Mouse (Mus musculus): Measurements from ENCODE around the gene Grik4.

Gene Grik4

DNA sequence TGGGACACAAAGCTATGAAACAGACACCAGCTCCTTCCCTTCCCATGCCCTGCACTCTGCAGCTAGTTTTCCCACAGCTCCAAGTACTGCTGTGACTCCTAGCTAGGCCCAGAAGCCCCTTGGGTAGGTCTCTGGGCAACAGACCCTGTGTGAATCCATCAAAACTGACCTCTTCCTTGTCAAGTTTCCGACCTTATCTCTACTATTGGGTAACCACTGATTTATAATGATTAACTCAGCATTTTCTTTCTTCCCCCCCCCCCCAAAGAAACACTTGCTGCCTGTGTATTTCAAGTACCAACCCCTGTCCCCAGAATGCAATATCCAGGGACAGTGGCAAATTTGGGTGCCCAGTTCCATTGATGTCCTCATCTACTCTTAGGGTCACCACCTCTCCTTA is 437.3 kb downstream of the Grik4 start:
- DNase-seq (ENCODE audit: extremely low read depth, low read depth, low spot score): no peak

DNA sequence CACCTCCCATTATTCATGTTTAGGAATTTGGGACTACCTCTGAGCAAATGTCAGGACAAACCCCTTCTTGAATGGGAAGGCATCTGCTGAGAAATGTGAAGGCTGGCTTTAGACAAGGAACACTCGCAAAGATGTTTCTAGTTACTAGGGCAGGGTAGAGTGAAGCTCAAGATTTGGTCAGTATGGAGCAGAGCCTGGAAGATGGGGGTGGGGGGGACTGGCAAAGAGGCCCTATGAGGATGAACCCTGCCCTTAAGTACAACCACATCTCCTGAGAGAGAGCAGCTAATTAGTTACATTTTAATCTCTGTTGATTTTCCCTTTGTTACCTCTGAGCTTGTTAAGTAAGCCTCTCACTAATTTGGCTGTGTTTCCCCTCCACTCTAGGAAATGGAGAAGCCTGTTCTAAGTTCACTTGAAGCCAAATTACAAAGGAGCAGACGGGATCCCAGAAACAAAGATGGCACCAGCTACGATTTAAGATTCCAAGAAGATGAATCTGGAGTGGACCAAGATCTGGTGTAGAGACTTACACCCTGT is 439.3 kb downstream of the Grik4 start:
- DNase-seq (ENCODE audit: extremely low read depth, low read depth, low spot score): no peak

DNA sequence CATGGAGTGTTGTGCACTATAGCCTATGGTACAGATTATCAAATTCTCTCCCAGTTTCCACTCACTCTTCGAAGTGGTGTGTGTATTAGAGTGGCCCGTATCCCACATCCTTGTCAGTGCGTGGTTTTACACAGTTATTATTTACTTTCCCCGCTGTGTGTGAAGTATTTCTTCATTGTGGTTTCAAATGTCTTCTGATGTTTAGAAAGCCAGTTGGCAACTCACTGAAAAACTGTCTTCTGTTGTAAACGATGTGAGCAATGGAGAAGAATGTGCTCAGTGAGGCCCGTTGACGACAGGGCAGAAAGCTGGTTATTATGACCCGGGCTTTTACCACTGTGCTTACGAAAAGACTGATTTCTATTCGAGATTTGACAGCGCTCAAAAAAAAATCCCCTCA is 439.7 kb downstream of the Grik4 start:
- no peak for DNase-seq (ENCODE audit: extremely low read depth, low read depth, low spot score)

DNA sequence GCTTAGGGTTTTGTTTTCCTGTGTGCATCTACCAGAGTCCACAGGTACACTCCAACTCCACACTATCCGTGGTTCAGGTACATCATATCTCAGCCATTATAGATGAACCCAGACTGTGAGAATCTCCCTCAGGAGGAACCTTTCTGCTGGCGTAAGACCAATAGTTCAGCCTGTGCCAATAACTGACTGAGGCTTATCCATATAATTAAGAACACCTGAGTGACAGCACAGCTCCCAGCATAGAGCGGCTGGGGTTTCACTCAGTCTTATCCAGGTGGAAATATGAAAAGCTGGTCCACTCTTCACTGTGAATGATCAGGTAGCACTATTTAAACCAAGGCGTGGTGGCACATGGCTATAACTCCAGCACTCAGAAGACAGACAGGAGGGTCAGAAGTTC is 440.6 kb downstream of the Grik4 start:
- DNase-seq (ENCODE audit: extremely low read depth, low read depth, low spot score): no peak

DNA sequence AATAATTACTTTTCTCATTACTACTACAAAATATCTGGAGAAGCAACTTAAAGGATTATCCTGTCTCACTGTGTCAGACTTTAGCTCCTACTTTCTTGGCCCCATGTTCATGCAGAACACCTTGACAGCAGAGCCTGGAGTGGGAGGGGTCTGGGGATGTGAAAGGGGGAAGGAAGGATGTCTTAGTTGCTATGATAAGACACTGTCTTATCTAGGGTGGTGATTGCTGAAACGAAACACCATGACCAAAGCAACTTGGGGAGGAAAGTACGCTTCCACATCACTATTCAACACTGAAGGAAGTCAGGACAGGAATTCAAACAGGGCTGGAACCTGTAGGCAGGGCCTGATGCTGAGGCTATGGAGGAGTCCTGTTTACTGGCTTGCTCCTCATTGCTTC is 448.0 kb downstream of the Grik4 start:
- DNase-seq (ENCODE audit: extremely low read depth, low read depth, low spot score): no peak

DNA sequence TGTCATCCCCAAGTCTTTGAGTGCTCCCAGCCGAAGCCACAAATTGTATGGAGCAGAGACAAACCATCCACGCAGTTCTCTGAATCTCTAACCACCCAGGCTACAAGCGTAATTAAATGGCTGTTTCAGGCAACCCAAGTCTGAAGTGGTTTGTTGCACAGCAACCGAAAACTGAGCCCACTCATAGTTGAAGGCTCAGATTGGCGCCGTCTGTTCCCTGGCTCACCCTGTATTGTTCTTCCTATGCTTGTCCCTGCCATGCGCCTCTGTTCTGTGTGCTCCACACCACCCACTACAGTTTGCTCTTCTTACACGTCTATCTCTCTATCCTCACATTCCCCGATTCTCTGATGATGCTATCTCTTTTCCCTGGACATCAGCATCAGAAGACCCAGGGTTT is 452.5 kb downstream of the Grik4 start:
- DNase-seq (ENCODE audit: extremely low read depth, low read depth, low spot score): no peak

DNA sequence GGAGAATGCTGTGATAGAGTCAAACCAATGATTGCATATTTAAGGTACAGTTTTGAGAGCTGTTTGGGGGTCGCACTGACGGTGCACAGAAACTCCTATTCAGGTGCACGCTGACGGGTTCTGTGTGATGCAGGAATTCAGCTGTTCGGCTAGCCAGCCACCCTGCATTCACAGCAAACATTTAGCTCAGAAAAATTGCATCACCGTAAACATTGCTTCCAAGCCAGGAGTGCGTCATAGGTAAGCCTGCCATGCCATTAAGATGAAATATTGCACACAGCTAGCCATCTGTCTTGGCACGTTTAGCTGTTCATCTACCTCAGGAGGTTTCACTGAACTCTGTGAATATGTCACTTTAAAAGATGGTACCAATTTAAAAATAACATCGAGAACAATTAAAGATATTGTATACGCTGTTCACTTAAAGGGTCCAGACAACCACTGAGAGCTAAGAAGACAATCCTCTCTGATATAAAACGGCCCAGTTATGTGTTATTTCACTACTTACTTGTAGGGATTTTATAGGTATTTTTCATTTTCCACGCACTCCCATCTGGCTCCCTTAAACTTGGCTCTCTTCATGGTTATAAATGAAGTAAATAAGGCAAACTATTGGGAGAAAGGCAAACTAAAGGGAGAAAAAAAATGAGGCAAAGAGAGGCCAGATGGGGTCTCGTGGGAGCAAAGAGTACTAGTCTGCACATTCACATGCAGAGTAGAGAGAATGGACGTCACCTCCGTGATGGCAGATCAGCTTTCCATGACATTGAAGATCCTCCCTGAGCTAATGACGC is 453.5 kb downstream of the Grik4 start:
- DNase-seq (ENCODE audit: extremely low read depth, low read depth, low spot score): no peak

DNA sequence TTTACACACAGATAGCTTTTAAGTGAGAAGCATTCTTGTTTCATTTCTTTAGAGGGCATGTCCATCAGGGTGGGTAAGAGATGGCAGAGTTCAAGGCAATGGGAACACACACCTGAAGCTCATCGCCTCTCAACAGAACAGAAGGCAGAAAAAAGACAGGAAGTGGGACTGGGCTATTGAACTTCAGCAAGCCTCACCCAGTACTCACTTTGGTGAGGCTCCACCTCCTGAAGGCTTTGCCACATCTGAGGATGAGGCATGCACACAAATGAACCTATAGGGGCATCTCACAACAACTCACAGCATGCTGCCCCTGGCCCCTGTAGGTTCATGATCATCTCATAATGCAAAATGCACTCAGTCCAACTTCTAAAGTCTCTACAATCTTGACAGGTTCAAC is 456.2 kb downstream of the Grik4 start:
- no peak for DNase-seq (ENCODE audit: extremely low read depth, low read depth, low spot score)

DNA sequence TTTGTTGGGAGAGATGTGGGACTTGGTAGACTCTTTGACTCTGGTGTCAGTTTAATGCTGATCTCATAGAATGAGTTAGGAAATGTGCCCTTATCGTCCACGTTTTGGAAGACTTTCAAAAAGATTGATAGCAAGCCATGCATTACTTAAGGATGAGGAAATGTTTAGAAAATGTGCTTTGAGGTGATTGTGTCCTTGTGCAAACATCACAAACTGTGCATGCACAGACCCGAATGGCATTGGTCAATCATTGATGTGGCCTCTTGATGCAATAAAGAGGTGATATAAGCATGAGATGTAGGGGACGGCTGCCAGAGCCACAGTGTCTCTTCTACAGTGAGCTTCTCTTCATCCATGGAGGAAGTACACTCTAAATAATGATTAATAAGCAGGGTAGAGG is 457.4 kb downstream of the Grik4 start:
- no peak for DNase-seq (ENCODE audit: extremely low read depth, low read depth, low spot score)

DNA sequence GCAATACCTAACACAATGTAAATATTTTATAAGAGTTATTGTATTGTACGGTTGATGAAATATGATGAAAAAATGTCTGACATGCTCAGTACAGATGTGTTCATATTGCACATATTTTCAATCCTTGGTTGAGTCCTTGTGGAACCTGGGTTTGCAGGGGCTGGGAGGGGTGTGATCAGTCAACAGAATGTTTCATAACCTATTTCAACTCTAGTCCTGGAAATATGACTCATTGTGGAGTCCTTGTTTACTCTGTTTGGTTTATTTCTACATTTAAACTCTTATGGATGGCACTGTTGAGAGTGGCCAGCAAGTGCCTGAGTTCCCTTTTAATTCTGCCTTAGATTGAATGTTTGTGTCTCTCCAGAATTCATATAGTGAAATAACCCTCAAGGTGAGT is 459.6 kb downstream of the Grik4 start:
- DNase-seq (ENCODE audit: extremely low read depth, low read depth, low spot score): no peak

DNA sequence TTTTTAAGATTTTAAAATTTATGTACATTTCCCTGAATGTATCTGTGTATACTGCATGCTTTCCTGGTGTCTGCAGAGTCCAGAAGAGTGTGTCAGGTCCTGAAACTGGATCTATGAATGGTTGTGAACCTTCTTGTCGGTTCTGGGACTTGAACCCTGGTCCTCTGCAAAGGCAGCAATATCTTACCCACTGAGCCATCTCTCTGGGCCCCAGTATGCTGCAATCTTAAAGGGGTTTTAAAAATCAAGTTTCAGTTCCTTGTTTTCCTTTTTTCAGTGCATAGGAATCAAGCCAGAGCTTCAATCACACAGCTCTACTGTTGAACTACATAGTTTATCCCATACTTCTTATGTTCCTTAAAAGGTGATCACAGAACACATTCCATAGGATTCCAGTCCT is 461.3 kb downstream of the Grik4 start:
- DNase-seq (ENCODE audit: extremely low read depth, low read depth, low spot score): no peak

DNA sequence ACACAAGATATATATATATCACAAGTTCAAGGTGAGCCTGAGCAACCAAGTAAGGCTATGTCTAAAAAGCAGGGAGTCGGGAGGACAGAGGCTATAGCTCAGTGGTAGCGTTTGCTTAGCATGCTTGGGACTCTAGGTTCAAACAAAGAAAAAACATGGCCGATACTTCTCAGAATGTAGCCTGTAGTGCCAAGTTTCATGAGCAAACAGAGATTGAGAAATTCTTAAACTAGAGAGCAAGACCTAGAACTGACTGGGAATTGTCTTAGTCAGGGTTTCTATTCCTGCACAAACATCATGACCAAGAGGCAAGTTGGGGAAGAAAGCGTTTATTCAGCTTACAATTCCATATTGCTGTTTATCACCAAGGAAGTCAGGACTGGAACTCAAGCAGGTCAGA is 468.1 kb downstream of the Grik4 start:
- DNase-seq (ENCODE audit: extremely low read depth, low read depth, low spot score): no peak

DNA sequence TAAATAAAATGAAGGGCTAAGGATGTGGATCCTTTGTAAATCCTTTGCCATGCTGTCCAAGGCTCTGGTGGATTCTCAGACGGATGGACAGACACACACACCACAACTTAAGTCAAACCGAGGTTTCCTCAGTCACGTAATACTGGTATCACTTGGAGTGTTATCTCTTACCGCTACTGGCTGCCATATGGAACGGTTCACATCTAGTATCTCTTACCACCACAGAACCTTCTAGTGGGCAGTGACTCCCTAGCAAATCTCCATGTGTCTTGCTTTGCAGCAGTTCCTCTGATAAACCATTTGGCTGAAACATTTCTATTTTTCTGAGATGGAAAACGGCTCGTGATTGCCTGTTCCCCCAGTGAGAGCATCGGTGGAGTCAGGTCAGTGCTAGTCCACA is 470.0 kb downstream of the Grik4 start:
- DNase-seq (ENCODE audit: extremely low read depth, low read depth, low spot score): no peak

DNA sequence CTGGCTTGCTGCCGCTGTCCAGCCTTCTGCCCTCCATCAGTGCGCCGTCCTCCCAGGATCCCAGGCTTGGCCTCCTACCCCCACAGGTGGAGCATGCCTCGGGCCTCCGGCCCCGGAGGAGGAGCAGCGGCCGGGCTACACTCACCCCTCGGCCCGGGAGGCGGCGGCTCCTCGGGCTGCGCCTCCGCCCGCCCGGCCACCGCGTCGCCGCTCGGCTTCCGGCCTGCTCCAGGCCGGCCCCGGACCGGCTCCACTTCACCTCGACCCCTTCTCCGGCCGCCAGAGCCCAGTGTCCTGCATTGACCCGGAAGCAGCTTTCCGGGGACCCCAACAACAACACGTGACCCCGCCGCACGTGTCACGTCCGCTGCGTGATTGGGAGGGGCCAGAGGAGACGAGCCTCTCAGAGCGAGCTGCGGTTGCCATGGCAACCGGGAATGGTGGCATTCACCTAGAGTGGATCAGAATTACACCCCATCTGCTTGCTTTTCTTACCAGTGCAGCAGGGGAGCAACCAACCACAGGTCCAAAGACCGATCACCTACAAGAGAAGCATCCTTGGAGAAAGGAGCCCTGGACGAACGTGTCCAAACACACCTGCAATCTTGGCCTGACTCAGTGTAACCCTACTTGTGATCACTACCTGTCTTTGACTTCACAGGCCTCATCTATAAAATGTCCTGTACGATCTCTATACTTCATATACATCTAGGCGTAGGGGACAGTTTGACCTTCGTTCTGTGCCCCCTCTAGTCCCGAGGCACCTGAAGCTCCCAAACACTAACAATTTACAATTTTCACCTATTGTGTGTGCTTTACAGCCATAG is 472.2 kb downstream of the Grik4 start:
- DNase-seq (ENCODE audit: extremely low read depth, low read depth, low spot score): no peak

DNA sequence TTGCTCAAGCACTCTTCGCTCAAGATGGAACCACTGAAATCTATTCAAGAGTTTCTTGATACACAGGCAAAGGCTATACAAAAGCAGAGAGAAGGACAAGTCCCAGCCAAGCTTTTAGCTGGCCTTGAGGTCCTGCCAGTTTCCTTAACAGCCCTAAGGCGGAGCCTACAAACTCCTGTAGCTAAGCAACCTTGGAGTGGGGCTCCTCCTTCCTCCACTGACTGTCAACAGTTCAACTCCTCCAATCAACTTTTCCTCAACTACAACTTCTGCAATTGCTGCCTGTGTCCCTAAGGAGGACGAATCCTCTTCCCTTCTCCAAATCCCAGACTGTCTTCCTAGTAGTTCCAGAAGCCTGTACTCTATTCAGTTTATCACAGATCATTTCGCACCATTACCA is 473.1 kb downstream of the Grik4 start:
- DNase-seq (ENCODE audit: extremely low read depth, low read depth, low spot score): no peak

DNA sequence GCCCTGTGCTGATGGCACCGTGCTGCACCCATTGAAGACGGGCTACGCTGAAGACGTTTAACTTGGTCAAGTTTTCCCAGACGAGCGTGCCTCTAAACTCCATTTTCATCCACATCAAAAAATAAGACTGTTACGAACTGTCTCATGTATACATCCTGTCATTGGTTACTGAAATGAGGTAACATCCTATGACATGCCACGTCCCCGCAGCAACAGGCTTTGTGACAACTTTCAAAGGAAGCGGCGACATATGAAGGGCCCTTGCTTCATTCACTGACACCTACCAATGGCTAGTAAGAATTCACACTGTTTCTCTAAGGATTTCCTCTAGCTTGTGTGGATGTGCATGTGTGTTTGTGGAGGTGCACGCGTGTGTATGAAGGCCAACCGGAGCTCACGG is 475.0 kb downstream of the Grik4 start:
- DNase-seq (ENCODE audit: extremely low read depth, low read depth, low spot score): no peak

DNA sequence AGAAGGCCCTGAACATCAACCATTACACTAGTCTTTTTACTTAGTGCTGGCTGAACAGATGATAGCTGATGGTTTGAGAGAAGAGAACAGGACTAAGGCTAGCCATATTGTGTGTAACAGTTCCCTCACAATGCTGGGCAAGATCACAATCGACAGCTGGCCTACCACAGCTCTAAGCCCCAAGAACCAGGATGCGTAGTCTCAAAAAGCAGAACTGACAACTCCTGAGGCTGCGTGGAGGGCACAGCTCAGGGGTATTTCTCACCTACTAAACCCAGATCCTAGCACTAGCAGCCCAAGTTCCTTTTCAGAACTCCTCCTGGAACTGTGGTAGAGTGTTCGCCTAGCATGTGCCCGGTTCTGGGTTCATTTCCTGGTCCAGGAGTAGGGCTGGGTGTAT is 475.9 kb downstream of the Grik4 start:
- DNase-seq (ENCODE audit: extremely low read depth, low read depth, low spot score): no peak

Measured in fat pad, adult 2 months (tissue).